Comparison of ENCODE assay signal across 11 mouse cellular contexts in genomic region chr3:53059959-53060358, GRCm38 (mm10). TPM values are rescaled to one million over a fixed set of nuclear protein-coding genes. Genes with fewer than 3 reads are reported as not detected.
DNase-seq lines count a peak whose midpoint lies in the region; ATAC-seq and TF ChIP-seq lines count a peak whose summit lies in the region.
"Had no signal": no experiment of that assay in that cellular context is flagged by ENCODE, and none has a peak within 500 bp of the region (broad histone marks: within the 10 kb centered on the region; RNA-seq: fewer than 3 reads in every experiment).

No protein-coding gene starts in this region.

- H3K27ac ChIP-seq in heart, embryonic 12.5 days (ENCODE audit: poor library complexity, severe bottlenecking), result peak overlapping the region; percentile 78
- peak overlapping the region; percentile 57 for H3K27ac ChIP-seq in lung, postnatal 0 days (ENCODE audit: low read length)
- no peak overlapping the region for H3K27ac ChIP-seq in forebrain, postnatal 0 days (ENCODE audit: low read depth, low read length)
- H3K27ac ChIP-seq: hindbrain, embryonic 10.5 days had no signal

- no peak overlapping the region for H3K4me3 ChIP-seq in heart, embryonic 12.5 days
- no peak overlapping the region for H3K4me3 ChIP-seq in lung, postnatal 0 days (ENCODE audit: low read depth, low read length)
- H3K4me3 ChIP-seq in forebrain, postnatal 0 days (ENCODE audit: low read depth, low read length), result no peak overlapping the region
- H3K4me3 ChIP-seq: hindbrain, embryonic 10.5 days had no signal

- 33% methylated on average over 2 of the region's 2 CpGs for WGBS in heart, embryonic 12.5 days
- 25% methylated on average over 2 of the region's 2 CpGs for WGBS in lung, postnatal 0 days
- WGBS in forebrain, postnatal 0 days, result 91% methylated on average over 2 of the region's 2 CpGs

- no peak for ATAC-seq in heart, embryonic 12.5 days (ENCODE audit: insufficient number of reproducible peaks, low FRiP score)
- peak; percentile 81 for ATAC-seq in lung, postnatal 0 days
- ATAC-seq in forebrain, postnatal 0 days, result no peak
- ATAC-seq: CD4-positive, CD25-positive, alpha-beta regulatory T cell, adult 4 months had no signal

- TF ChIP-seq EP300 in lung, postnatal 0 days (IDR thresholded peaks at IDR 0.05), result peak; percentile 71

- TF ChIP-seq CTCF in lung, postnatal 0 days (IDR thresholded peaks at IDR 0.05), result no peak
- TF ChIP-seq CTCF in forebrain, postnatal 0 days (IDR thresholded peaks at IDR 0.05; ENCODE audit: low read depth), result no peak

- peak; percentile 53 to 65 for DNase-seq in heart, adult 18-20 months
- no peak for DNase-seq in heart, postnatal 36 days
- DNase-seq in Muller cell, postnatal 12 days (ENCODE audit: inconsistent ontology term), result peak; percentile 74
- peak; percentile 82 for DNase-seq in lung, postnatal 0 days (ENCODE audit: low spot score)
- no peak for DNase-seq in testis, postnatal 14 days (ENCODE audit: low spot score)
- no peak for DNase-seq in c-Kit-positive CD71-positive TER-119-positive erythroid progenitor cells, embryonic 14.5 days (ENCODE audit: low spot score)
- DNase-seq in forebrain, postnatal 0 days, result no peak
- DNase-seq: cerebellum, postnatal 10 days had no signal

- H3K27me3 ChIP-seq in heart, embryonic 12.5 days (replicated peaks), result no peaks in the 10 kb centered on the region
- no peaks in the 10 kb centered on the region for H3K27me3 ChIP-seq in lung, postnatal 0 days (replicated peaks; ENCODE audit: insufficient read depth, low read length)
- no peaks in the 10 kb centered on the region for H3K27me3 ChIP-seq in forebrain, postnatal 0 days (ENCODE audit: insufficient read depth, low read length)

- peak overlapping the region; percentile 43; the same call in 1 of the 2 replicates for H3K9ac ChIP-seq in heart, embryonic 12.5 days
- H3K9ac ChIP-seq in lung, postnatal 0 days (replicated peaks; ENCODE audit: low read depth), result no peak overlapping the region
- H3K9ac ChIP-seq in forebrain, postnatal 0 days, result no peak overlapping the region

- H3K36me3 ChIP-seq in heart, embryonic 12.5 days, result no peaks in the 10 kb centered on the region
- H3K36me3 ChIP-seq in lung, postnatal 0 days (ENCODE audit: insufficient read depth, low read length), result no peaks in the 10 kb centered on the region
- no peaks in the 10 kb centered on the region for H3K36me3 ChIP-seq in forebrain, postnatal 0 days (ENCODE audit: insufficient read depth)
- H3K36me3 ChIP-seq: hindbrain, embryonic 10.5 days had no signal

- peaks cover 71% of the 10 kb centered on the region for H3K4me1 ChIP-seq in heart, embryonic 12.5 days (replicated peaks)
- peaks cover 18% of the 10 kb centered on the region for H3K4me1 ChIP-seq in lung, postnatal 0 days (ENCODE audit: insufficient read depth, low read depth, low read length)
- no peaks in the 10 kb centered on the region for H3K4me1 ChIP-seq in forebrain, postnatal 0 days (ENCODE audit: insufficient read depth)

- H3K9me3 ChIP-seq in heart, embryonic 12.5 days (replicated peaks), result no peaks in the 10 kb centered on the region
- no peaks in the 10 kb centered on the region for H3K9me3 ChIP-seq in lung, postnatal 0 days (ENCODE audit: low read length)
- no peaks in the 10 kb centered on the region for H3K9me3 ChIP-seq in forebrain, postnatal 0 days (ENCODE audit: low read length)
- H3K9me3 ChIP-seq: hindbrain, embryonic 10.5 days had no signal

- H3K4me2 ChIP-seq in heart, embryonic 12.5 days, result peak overlapping the region; percentile 23; the same call in 1 of the 2 replicates
- H3K4me2 ChIP-seq in lung, postnatal 0 days (replicated peaks; ENCODE audit: low read depth, low read length), result no peak overlapping the region
- no peak overlapping the region for H3K4me2 ChIP-seq in forebrain, postnatal 0 days (ENCODE audit: low read depth)

- intact Hi-C loops in heart, postnatal 36 days (cut with DNase I), result no loop called here

RNA-seq across cellular contexts. Expression of gene Lhfp, which starts 18.6 kb away (rescaled TPM):
- 10 to 100 TPM; 42.5 to 44.2 TPM for total RNA-seq in heart, adult 18-20 months (2021)
- total RNA-seq in heart, postnatal 36 days (2021), result 10 to 100 TPM; 48.1 to 57.9 TPM
- 80.4 and 84.9 TPM in 2 replicates for polyA plus RNA-seq in heart, embryonic 12.5 days (2016; fragmentation: Nextera tagmentation; extraction: Ambion mirVana)
- polyA plus RNA-seq in lung, postnatal 0 days (2015; fragmentation: Nextera tagmentation; extraction: Ambion mirVana), result 158 and 178 TPM in 2 replicates
- 44.7 and 48.0 TPM in 2 replicates for total RNA-seq in forebrain, postnatal 0 days (2014; rRNA removed)
- polyA plus RNA-seq in forebrain, postnatal 0 days (2015; fragmentation: Nextera tagmentation; extraction: Ambion mirVana), result 60.8 and 74.1 TPM in 2 replicates

RNA-seq across cellular contexts. Expression of gene Cog6, which starts 42.9 kb away (rescaled TPM):
- total RNA-seq in heart, adult 18-20 months (2021), result 10 to 100 TPM; 52.9 to 57.5 TPM
- 10 to 100 TPM; 54.1 to 55.3 TPM for total RNA-seq in heart, postnatal 36 days (2021)
- polyA plus RNA-seq in heart, embryonic 12.5 days (2016; fragmentation: Nextera tagmentation; extraction: Ambion mirVana), result 63.6 and 66.1 TPM in 2 replicates
- 33.2 and 36.9 TPM in 2 replicates for polyA plus RNA-seq in lung, postnatal 0 days (2015; fragmentation: Nextera tagmentation; extraction: Ambion mirVana)
- total RNA-seq in forebrain, postnatal 0 days (2014; rRNA removed), result 42.8 and 44.9 TPM in 2 replicates
- polyA plus RNA-seq in forebrain, postnatal 0 days (2015; fragmentation: Nextera tagmentation; extraction: Ambion mirVana), result 28.3 and 31.3 TPM in 2 replicates

Comparison
In these comparisons a context has a peak if more than half of its experiments do, and no peak if none do; other contexts are left out.
1. DNase-seq: peak in heart, adult 18-20 months (2 of 2), Muller cell, postnatal 12 days (single experiment) and lung, postnatal 0 days (single experiment); none in heart, postnatal 36 days (0 of 2), testis, postnatal 14 days (single experiment), c-Kit-positive CD71-positive TER-119-positive erythroid progenitor cells, embryonic 14.5 days (single experiment) and forebrain, postnatal 0 days (single experiment).